Mouse (Mus musculus) brain, adult 2 months (tissue): ENCODE measurements at regions not wholly inside any gene's neighbourhood (a gene's known extent, or its start where the extent isn't known, plus 50 kb on each side); places are given as distances from the start of the nearest gene placed in this dataset.
A peak's percentile ranks its signal among the peaks of the same experiment; 100 is the strongest.
"Not testable (repeated sequence)": the region's sequence is repeated elsewhere in the genome, so short reads cannot be mapped to it uniquely, and the experiment has no call there.

Experiments
- DNase-seq: peaks from one replicate; pipeline ENCODE4 v3.0.0; 2011; ENCODE audit warnings: low read depth, low spot score

GRCm38 (mm10) chrX:24169992-24170391, 211.3 kb upstream of the Gm4985 start:
- DNase-seq = peak; percentile 0

GRCm38 (mm10) chrX:24161654-24162053, 202.9 kb upstream of the Gm4985 start:
- DNase-seq = not testable (repeated sequence)

- not testable (repeated sequence) for DNase-seq
Measured at GRCm38 (mm10) chrX:24153277-24153873, 194.6 kb upstream of the Gm4985 start.
